Mouse (Mus musculus): ENCODE measurements around the gene Colca2. TPM values are rescaled to one million over a fixed set of nuclear protein-coding genes. Genes with fewer than 3 reads are reported as not detected.

The Colca2 gene
- polyA plus RNA-seq, 1 experiment from 2014 or later, result 1.6 TPM

GRCm38 (mm10) chr9:51277834-51278498 is 403 bp downstream of the Colca2 start:
- Histone ChIP-seq H3K4me1 (replicated peaks; ENCODE audit: control insufficient read depth, insufficient read depth, low read length) (0 out of 2 replicates have a peak, but pooled peaks cover 2% of the 10 kb centered on the region), H3K27me3 (ENCODE audit: control insufficient read depth, insufficient read depth, low read length) (peaks cover 11% of the 10 kb centered on the region), H3K9me3 (ENCODE audit: control insufficient read depth, low read length) (no peaks in the 10 kb centered on the region), H3K4me3 (ENCODE audit: low read depth, low read length) (peak overlapping the region; percentile 52; the same call in 1 of the 2 replicates), H3K4me2 (replicated peaks; ENCODE audit: low read depth, low read length) (peak overlapping the region; percentile 93), H3K9ac (ENCODE audit: low read depth, low read length) (no peak overlapping the region), H3K36me3 (ENCODE audit: control insufficient read depth, insufficient read depth, low read length) (no peaks in the 10 kb centered on the region), H3K27ac (ENCODE audit: low read depth, low read length) (no peak overlapping the region)
- ATAC-seq (ENCODE audit: low FRiP score) (peak; percentile 38), DNase-seq (ENCODE audit: low spot score) (no peak)
- 20% methylated on average over 13 of the region's 13 CpGs for WGBS

DNA sequence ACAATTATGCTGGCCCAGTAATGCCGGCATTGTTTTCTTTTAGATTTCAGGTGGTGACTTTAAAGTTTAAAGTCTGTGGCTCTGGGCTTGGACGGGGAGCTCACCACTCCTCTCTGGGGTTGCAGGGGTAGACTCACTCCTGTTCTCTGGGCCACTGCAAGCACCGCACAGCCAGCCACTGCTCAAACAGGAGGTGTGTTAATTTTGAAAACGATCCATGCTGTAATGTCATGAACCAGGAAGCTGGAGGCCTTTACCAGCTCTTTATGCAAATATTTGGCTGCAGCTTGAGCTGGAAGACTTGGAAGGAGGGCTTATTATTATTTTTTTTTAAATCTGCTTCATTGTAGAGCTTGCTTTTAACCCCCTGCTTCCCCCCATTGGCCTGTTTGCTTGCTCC is 3.7 kb downstream of the Colca2 start:
- Histone ChIP-seq H3K9me3 (ENCODE audit: control insufficient read depth, low read length) (no peaks in the 10 kb centered on the region), H3K4me2 (replicated peaks; ENCODE audit: low read depth, low read length) (no peak overlapping the region), H3K27ac (ENCODE audit: low read depth, low read length) (no peak overlapping the region), H3K36me3 (ENCODE audit: control insufficient read depth, insufficient read depth, low read length) (no peaks in the 10 kb centered on the region), H3K4me3 (ENCODE audit: low read depth, low read length) (no peak overlapping the region), H3K4me1 (replicated peaks; ENCODE audit: control insufficient read depth, insufficient read depth, low read length) (0 out of 2 replicates have a peak, but pooled peaks cover 2% of the 10 kb centered on the region), H3K27me3 (ENCODE audit: control insufficient read depth, insufficient read depth, low read length) (peaks cover 6% of the 10 kb centered on the region), H3K9ac (ENCODE audit: low read depth, low read length) (no peak overlapping the region)
- no peak for DNase-seq (ENCODE audit: low spot score)
- WGBS, result 45% methylated on average over 4 of the region's 4 CpGs
- no peak for ATAC-seq (ENCODE audit: low FRiP score)

- no peak overlapping the region for H3K27ac ChIP-seq (ENCODE audit: low read depth, low read length)
- ATAC-seq (ENCODE audit: low FRiP score) (no peak), DNase-seq (ENCODE audit: low spot score) (no peak)
- H3K27me3 ChIP-seq (ENCODE audit: control insufficient read depth, insufficient read depth, low read length), result no peaks in the 10 kb centered on the region
- no peak overlapping the region for H3K9ac ChIP-seq (ENCODE audit: low read depth, low read length)
- H3K4me2 ChIP-seq (replicated peaks; ENCODE audit: low read depth, low read length), result no peak overlapping the region
- no peaks in the 10 kb centered on the region for H3K4me1 ChIP-seq (replicated peaks; ENCODE audit: control insufficient read depth, insufficient read depth, low read length)
- no peaks in the 10 kb centered on the region for H3K36me3 ChIP-seq (ENCODE audit: control insufficient read depth, insufficient read depth, low read length)
- no peak overlapping the region for H3K4me3 ChIP-seq (ENCODE audit: low read depth, low read length)
- no peaks in the 10 kb centered on the region for H3K9me3 ChIP-seq (ENCODE audit: control insufficient read depth, low read length)
- 75% methylated on average over 9 of the region's 9 CpGs for WGBS
Observed at GRCm38 (mm10) chr9:51273581-51274154, 4.7 kb downstream of the Colca2 start.

DNA sequence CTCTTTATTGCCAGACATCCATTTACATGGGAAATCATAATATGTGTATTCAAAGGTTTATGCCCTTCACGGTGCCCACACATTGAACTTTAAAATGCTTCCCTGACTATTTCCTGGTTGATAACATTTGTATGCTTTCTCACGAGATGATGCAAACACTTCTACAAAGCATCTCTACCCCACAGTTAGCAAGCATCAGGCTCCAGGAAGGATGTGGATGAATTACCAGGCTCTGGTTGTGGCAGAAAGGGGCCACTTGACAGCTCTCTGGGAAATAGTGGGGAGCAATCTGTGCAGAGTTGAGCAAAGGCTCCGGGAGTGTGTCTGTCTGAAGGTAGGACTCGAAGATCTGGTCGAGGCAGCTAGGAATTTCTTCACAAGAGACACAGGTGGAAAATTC is 6.3 kb downstream of the Colca2 start:
- WGBS, result 89% methylated on average over 5 of the region's 5 CpGs
- Histone ChIP-seq H3K4me2 (replicated peaks; ENCODE audit: low read depth, low read length) (no peak overlapping the region), H3K27ac (ENCODE audit: low read depth, low read length) (no peak overlapping the region), H3K9me3 (ENCODE audit: control insufficient read depth, low read length) (no peaks in the 10 kb centered on the region), H3K9ac (ENCODE audit: low read depth, low read length) (no peak overlapping the region), H3K4me3 (ENCODE audit: low read depth, low read length) (no peak overlapping the region), H3K4me1 (replicated peaks; ENCODE audit: control insufficient read depth, insufficient read depth, low read length) (no peaks in the 10 kb centered on the region), H3K27me3 (ENCODE audit: control insufficient read depth, insufficient read depth, low read length) (no peaks in the 10 kb centered on the region), H3K36me3 (ENCODE audit: control insufficient read depth, insufficient read depth, low read length) (no peaks in the 10 kb centered on the region)
- no peak for DNase-seq (ENCODE audit: low spot score)
- ATAC-seq (ENCODE audit: low FRiP score), result no peak

DNA sequence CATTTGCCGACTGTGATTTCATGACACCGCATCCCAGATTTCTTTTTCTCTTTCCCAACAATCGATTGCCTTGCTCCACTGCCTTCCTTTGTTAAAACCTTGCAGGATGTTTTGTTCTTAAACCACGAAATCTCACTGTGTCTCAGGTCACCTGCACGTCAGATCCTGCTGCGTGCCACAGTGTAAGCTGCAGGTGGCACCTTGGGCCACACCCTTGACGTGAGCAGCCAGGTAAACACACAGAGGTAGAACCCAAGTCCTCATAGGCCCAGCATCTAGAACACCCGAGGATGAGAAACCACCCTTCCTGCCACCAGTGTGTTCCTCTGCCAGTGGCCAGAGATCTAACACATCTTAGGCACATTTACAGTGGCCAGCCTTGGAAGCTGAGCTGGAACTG is 7.3 kb downstream of the Colca2 start:
- no peak for DNase-seq (ENCODE audit: low spot score)
- WGBS, result 69% methylated on average over 8 of the region's 8 CpGs
- H3K27me3 ChIP-seq (ENCODE audit: control insufficient read depth, insufficient read depth, low read length), result no peaks in the 10 kb centered on the region
- no peak overlapping the region for H3K9ac ChIP-seq (ENCODE audit: low read depth, low read length)
- H3K4me3 ChIP-seq (ENCODE audit: low read depth, low read length), result no peak overlapping the region
- H3K36me3 ChIP-seq (ENCODE audit: control insufficient read depth, insufficient read depth, low read length), result no peaks in the 10 kb centered on the region
- no peak overlapping the region for H3K27ac ChIP-seq (ENCODE audit: low read depth, low read length)
- H3K4me2 ChIP-seq (replicated peaks; ENCODE audit: low read depth, low read length), result no peak overlapping the region
- H3K4me1 ChIP-seq (replicated peaks; ENCODE audit: control insufficient read depth, insufficient read depth, low read length), result no peaks in the 10 kb centered on the region
- ATAC-seq (ENCODE audit: low FRiP score), result no peak
- no peaks in the 10 kb centered on the region for H3K9me3 ChIP-seq (ENCODE audit: control insufficient read depth, low read length)

DNA sequence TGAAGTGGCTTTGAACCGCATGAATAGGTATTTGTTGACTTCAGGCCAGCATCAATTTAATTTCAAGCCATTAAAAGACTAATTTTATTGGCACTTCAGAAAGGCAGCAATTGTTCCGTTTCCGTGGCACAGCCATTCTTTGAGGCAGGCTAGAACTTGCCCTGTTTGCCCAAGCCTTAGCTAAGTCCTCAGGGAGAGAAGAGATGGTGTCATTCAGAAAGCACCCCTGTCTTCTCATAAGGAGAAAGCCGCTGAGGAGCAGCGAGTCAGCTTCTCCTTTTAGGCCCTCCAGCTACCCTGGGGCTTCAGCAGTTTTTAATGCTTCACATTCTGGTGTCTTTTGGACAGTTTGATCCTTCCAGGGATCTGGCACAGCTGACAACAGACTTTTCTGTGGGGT is 9.5 kb downstream of the Colca2 start:
- H3K9me3 ChIP-seq (ENCODE audit: control insufficient read depth, low read length), result no peaks in the 10 kb centered on the region
- no peak for ATAC-seq (ENCODE audit: low FRiP score)
- no peak overlapping the region for H3K4me2 ChIP-seq (replicated peaks; ENCODE audit: low read depth, low read length)
- H3K27ac ChIP-seq (ENCODE audit: low read depth, low read length), result no peak overlapping the region
- no peaks in the 10 kb centered on the region for H3K27me3 ChIP-seq (ENCODE audit: control insufficient read depth, insufficient read depth, low read length)
- no peaks in the 10 kb centered on the region for H3K36me3 ChIP-seq (ENCODE audit: control insufficient read depth, insufficient read depth, low read length)
- H3K9ac ChIP-seq (ENCODE audit: low read depth, low read length), result no peak overlapping the region
- no peak overlapping the region for H3K4me3 ChIP-seq (ENCODE audit: low read depth, low read length)
- 86% methylated on average over 5 of the region's 5 CpGs for WGBS
- H3K4me1 ChIP-seq (replicated peaks; ENCODE audit: control insufficient read depth, insufficient read depth, low read length), result no peaks in the 10 kb centered on the region
- DNase-seq (ENCODE audit: low spot score), result no peak

DNA sequence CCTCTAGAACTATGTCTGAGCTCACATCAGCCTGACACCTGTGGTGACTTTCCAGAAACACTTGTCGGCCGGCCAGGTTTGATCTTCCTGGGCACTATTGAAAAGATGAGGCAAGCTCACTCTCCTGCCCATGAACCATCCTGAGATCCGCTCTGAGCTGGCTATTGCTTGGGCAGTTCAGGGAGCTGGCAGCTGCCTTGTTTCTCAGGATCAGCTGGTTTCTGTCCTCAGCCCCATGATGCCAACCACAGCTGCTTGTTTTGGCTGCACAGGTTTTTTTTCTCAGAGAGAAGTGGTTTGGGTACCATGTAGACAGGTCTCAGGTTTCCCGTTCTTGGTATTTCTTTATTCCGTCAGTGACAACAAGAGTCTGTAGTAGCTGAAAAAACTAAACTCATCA is 19.9 kb downstream of the Colca2 start:
- H3K9me3 ChIP-seq (ENCODE audit: control insufficient read depth, low read length), result no peaks in the 10 kb centered on the region
- H3K27ac ChIP-seq (ENCODE audit: low read depth, low read length), result no peak overlapping the region
- no peak for ATAC-seq (ENCODE audit: low FRiP score)
- no peak for DNase-seq (ENCODE audit: low spot score)
- no peaks in the 10 kb centered on the region for H3K36me3 ChIP-seq (ENCODE audit: control insufficient read depth, insufficient read depth, low read length)
- H3K4me2 ChIP-seq (replicated peaks; ENCODE audit: low read depth, low read length), result no peak overlapping the region
- no peak overlapping the region for H3K9ac ChIP-seq (ENCODE audit: low read depth, low read length)
- H3K27me3 ChIP-seq (ENCODE audit: control insufficient read depth, insufficient read depth, low read length), result no peaks in the 10 kb centered on the region
- H3K4me1 ChIP-seq (replicated peaks; ENCODE audit: control insufficient read depth, insufficient read depth, low read length), result no peaks in the 10 kb centered on the region
- WGBS, result 90% methylated on average over 5 of the region's 5 CpGs
- H3K4me3 ChIP-seq (ENCODE audit: low read depth, low read length), result no peak overlapping the region

DNA sequence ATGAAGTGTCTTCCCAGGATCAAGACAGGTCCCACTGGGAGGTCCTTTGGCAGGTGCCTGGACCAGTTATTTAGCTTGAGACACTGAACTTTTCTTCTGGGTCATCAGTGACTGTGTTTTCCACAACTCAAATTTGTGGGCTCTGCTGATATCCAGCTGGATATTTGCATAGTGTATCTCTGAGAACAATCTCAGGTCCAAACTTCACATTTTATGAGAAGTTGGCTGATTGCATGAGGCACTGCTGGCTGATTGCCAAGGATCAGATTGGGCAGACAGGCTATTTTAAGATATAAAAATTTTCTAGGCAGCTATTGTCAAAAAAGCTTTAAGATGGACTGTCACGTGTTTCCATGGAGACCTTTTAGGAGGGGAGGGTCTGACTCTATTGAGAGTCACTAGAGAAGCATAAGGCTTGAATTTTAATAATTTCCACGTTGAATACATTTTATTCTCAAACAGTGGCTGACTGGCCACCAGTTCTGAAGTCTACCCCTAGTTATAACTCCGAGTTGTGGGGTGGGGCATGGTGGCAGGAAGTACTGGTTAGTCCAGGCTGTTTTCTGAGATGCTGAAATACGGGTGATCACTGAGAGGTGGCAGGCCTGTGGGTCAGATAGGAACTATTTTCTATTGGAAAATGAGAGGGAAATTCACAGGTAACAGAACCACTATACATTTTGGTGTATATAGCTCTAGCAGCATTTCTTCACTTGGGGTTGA is 21.4 kb downstream of the Colca2 start:
- no peak overlapping the region for H3K9ac ChIP-seq (ENCODE audit: low read depth, low read length)
- H3K27ac ChIP-seq (ENCODE audit: low read depth, low read length), result no peak overlapping the region
- H3K27me3 ChIP-seq (ENCODE audit: control insufficient read depth, insufficient read depth, low read length), result no peaks in the 10 kb centered on the region
- H3K4me3 ChIP-seq (ENCODE audit: low read depth, low read length), result no peak overlapping the region
- H3K36me3 ChIP-seq (ENCODE audit: control insufficient read depth, insufficient read depth, low read length), result no peaks in the 10 kb centered on the region
- WGBS, result 71% methylated on average over 4 of the region's 4 CpGs
- H3K4me1 ChIP-seq (replicated peaks; ENCODE audit: control insufficient read depth, insufficient read depth, low read length), result no peaks in the 10 kb centered on the region
- DNase-seq (ENCODE audit: low spot score) (no peak), ATAC-seq (ENCODE audit: low FRiP score) (no peak)
- no peaks in the 10 kb centered on the region for H3K9me3 ChIP-seq (ENCODE audit: control insufficient read depth, low read length)
- no peak overlapping the region for H3K4me2 ChIP-seq (replicated peaks; ENCODE audit: low read depth, low read length)
